Mouse (Mus musculus): ENCODE data around the gene Exoc6.

DNA sequence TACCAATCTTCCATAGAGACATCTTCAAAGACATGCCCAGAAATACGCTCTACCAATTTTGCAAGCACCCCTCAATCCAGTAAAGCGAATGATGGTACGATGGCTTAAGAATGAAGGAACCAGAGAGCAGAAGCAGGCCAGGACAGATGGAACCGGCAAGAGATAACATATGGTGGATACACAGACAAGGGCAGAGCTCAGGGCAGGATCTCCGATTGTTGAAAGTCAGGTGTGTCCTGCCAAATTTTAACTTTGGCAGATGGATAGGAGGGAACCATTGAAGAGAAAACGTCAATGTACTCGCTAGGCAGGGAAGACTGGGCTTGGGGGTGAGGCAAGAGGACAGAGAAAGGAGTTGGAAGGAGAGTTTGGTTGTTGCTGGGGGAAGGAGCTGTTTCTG lies 176.4 kb downstream of the Exoc6 start:
- no peak for TF ChIP-seq CTCF (IDR thresholded peaks at IDR 0.05; ENCODE audit: control insufficient read depth, insufficient read depth, insufficient replicate concordance, low read depth, low read length)
- TF ChIP-seq POLR2A (IDR thresholded peaks at IDR 0.05; ENCODE audit: control insufficient read depth, low read depth, low read length) = no peak

Measured in testis, adult 2 months (tissue).